Mouse (Mus musculus) ES-Bruce4 (cell line): Measurements from ENCODE around the gene Cspg4. TPM values are rescaled to one million over a fixed set of nuclear protein-coding genes. Genes with fewer than 3 reads are reported as not detected.
A peak's percentile ranks its signal among the peaks of the same experiment; 100 is the strongest.

Experiments
- H3K27ac ChIP-seq: 2 replicates; pipeline ENCODE4 v1.5.1; 2012; ENCODE audit warnings: low read length, inconsistent platforms; ENCODE audit not compliant: insufficient read depth
- H3K27me3 ChIP-seq: 2 replicates; pipeline ENCODE4 v1.6.1; 2012; ENCODE audit warnings: mild to moderate bottlenecking, low read length, inconsistent platforms; ENCODE audit not compliant: control insufficient read depth, poor library complexity, insufficient read depth, severe bottlenecking
- H3K36me3 ChIP-seq: 2 replicates; pipeline ENCODE4 v1.6.1; 2012; ENCODE audit warnings: inconsistent platforms, mild to moderate bottlenecking, low read length, moderate library complexity; ENCODE audit not compliant: control insufficient read depth, poor library complexity, insufficient read depth, severe bottlenecking
- H3K4me1 ChIP-seq: one replicate; pipeline ENCODE4 v1.8.1; 2011; ENCODE audit warnings: low read length; ENCODE audit not compliant: control insufficient read depth, insufficient read depth
- H3K4me3 ChIP-seq: 2 replicates; pipeline ENCODE4 v1.5.1; 2011; ENCODE audit warnings: low read depth, mild to moderate bottlenecking, low read length
- H3K9ac ChIP-seq: 2 replicates; pipeline ENCODE4 v1.6.1; 2012; ENCODE audit warnings: low read depth, mild to moderate bottlenecking, inconsistent platforms; ENCODE audit not compliant: poor library complexity, severe bottlenecking
- H3K9me3 ChIP-seq: replicated peaks from 2 replicates; pipeline ENCODE4 v1.6.1; 2012; ENCODE audit warnings: mild to moderate bottlenecking, low read length, inconsistent platforms; ENCODE audit not compliant: control insufficient read depth, poor library complexity, insufficient read depth, severe bottlenecking
- CTCF ChIP-seq: IDR thresholded peaks from one replicate; pipeline ENCODE4 v1.8.1; 2011; ENCODE audit warnings: low read depth, low read length
- EP300 ChIP-seq: IDR thresholded peaks from 2 replicates; pipeline ENCODE4 v1.6.1; 2011; ENCODE audit warnings: low read depth, low read length; ENCODE audit not compliant: insufficient read depth
- POLR2A ChIP-seq: IDR thresholded peaks from one replicate; pipeline ENCODE4 v1.8.1; 2011; ENCODE audit warnings: low read length; ENCODE audit not compliant: insufficient read depth
- polyA plus RNA-seq: library from polyadenylated mRNA; stranded (reverse); fragments of >200 nt; gene quantifications from 2 replicates; pipeline ENCODE4 v1.2.4, GENCODE M21; 2011; ENCODE audit warnings: low read depth; ENCODE audit not compliant: missing spikeins, insufficient read depth, insufficient read length

The Cspg4 gene
- polyA plus RNA-seq, 1 experiment, result 0.48 TPM

DNA sequence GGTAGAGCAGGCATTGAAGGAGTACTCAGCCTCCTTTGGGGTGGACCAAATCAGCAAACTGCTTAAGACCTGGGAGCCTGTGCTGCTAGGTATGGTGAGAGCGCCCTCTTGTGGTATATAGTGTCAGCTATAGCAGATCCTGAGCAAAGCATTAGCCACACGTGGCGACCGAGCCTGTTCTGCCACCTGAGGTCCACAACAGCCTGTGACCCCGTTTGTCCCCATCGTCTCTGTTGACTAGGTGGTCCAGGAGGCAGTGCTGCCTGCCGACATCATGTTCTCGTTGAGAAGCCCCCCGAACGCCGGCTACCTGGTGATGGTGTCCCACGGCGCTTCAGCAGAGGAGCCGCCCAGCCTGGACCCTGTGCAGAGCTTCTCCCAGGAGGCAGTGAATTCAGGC is 25.0 kb downstream of the Cspg4 start:
- no peaks in the 10 kb centered on the region for H3K9me3 ChIP-seq
- no peaks in the 10 kb centered on the region for H3K27me3 ChIP-seq
- no peaks in the 10 kb centered on the region for H3K4me1 ChIP-seq
- no peak overlapping the region for H3K27ac ChIP-seq
- peak overlapping the region; percentile 43 for H3K4me3 ChIP-seq
- peak overlapping the region; percentile 50 for H3K9ac ChIP-seq
- TF ChIP-seq EP300 (no peak), CTCF (peak; percentile 86)
- no peaks in the 10 kb centered on the region for H3K36me3 ChIP-seq

GRCm38 (mm10) chr9:56890522-56891250 is 25.9 kb downstream of the Cspg4 start:
- Histone ChIP-seq H3K9ac (peak overlapping the region; percentile 50), H3K4me1 (no peaks in the 10 kb centered on the region), H3K27me3 (no peaks in the 10 kb centered on the region), H3K4me3 (peak overlapping the region; percentile 43), H3K9me3 (no peaks in the 10 kb centered on the region), H3K36me3 (no peaks in the 10 kb centered on the region), H3K27ac (no peak overlapping the region)
- no peak for TF ChIP-seq CTCF
- TF ChIP-seq POLR2A, result no peak
- no peak for TF ChIP-seq EP300

GRCm38 (mm10) chr9:56891517-56892011 is 26.7 kb downstream of the Cspg4 start:
- no peaks in the 10 kb centered on the region for H3K4me1 ChIP-seq
- no peaks in the 10 kb centered on the region for H3K36me3 ChIP-seq
- no peaks in the 10 kb centered on the region for H3K27me3 ChIP-seq
- peak overlapping the region; percentile 33 for H3K4me3 ChIP-seq
- no peaks in the 10 kb centered on the region for H3K9me3 ChIP-seq
- peak overlapping the region; percentile 22; the same call in 1 of the 2 replicates for H3K9ac ChIP-seq
- no peak overlapping the region for H3K27ac ChIP-seq
- TF ChIP-seq POLR2A, result no peak
- peak; percentile 38 for TF ChIP-seq CTCF

DNA sequence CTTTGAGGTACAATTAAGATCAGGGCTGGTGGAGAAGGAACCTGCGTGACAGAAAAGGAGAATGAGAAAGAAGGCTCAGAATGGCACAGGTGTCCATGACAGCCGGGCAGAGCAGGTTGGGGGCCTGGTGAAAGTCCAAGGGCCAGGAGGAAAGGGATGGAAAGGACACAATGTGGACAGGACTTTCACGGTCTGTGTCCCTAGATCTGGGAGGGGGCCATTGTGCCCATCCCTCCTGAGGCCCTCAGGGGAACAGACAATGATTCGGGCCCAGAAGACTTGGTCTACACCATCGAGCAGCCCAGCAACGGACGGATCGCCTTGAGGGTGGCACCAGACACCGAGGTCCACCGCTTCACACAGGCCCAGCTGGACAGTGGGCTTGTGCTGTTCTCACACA is 27.3 kb downstream of the Cspg4 start:
- Histone ChIP-seq H3K27ac (no peak overlapping the region), H3K9me3 (no peaks in the 10 kb centered on the region), H3K27me3 (no peaks in the 10 kb centered on the region), H3K36me3 (no peaks in the 10 kb centered on the region), H3K4me1 (no peaks in the 10 kb centered on the region), H3K9ac (0 out of 2 replicates have a peak overlapping the region, but pooled peaks have one; percentile 22), H3K4me3 (no peak overlapping the region)
- TF ChIP-seq CTCF (no peak), POLR2A (no peak), EP300 (no peak)

DNA sequence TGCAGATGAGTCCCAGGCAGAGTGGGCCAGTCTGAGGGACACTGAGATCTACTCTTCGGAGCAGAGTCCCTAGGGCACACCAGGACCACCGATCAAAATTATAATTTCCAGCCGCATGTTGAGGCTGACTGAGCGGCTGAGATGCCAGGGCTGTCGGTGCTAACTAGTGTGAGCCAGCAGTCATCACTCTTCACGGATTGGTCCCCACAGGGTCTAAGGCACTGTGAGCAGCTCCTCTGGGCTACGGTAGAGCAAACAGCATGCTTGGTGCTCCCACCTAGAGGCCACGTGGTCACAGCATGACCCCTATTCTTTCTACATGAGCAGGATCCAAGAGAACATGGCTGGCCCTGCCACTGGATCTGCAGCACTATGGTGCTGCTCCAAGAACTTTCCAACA is 28.5 kb downstream of the Cspg4 start:
- H3K4me3 ChIP-seq, result no peak overlapping the region
- H3K4me1 ChIP-seq, result no peaks in the 10 kb centered on the region
- no peaks in the 10 kb centered on the region for H3K27me3 ChIP-seq
- H3K9ac ChIP-seq, result no peak overlapping the region
- TF ChIP-seq POLR2A (no peak), EP300 (no peak), CTCF (no peak)
- H3K9me3 ChIP-seq, result no peaks in the 10 kb centered on the region
- H3K27ac ChIP-seq, result no peak overlapping the region
- no peaks in the 10 kb centered on the region for H3K36me3 ChIP-seq

DNA sequence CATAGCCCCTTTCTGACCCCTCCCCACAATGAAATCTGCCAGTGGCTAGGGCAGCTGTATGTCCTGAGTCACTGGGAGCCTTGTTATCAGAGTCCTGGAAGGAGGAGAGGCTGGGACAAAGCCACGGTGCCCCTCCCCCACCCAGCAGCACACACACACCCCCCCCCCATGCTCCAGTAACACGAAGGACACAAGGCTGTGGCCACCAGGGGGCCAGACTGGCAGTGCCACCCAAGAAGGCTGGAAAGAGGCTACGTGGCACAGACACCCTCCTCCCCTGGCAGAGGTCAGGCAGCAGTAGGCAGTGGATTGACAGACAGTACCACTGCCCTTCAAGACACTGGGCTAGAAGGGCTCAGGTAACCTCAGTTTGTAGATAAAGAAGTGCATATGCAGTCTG is 29.2 kb downstream of the Cspg4 start:
- no peaks in the 10 kb centered on the region for H3K27me3 ChIP-seq
- no peaks in the 10 kb centered on the region for H3K4me1 ChIP-seq
- H3K36me3 ChIP-seq, result no peaks in the 10 kb centered on the region
- no peaks in the 10 kb centered on the region for H3K9me3 ChIP-seq
- TF ChIP-seq EP300 (no peak), POLR2A (no peak), CTCF (no peak)
- H3K4me3 ChIP-seq, result no peak overlapping the region
- H3K27ac ChIP-seq, result no peak overlapping the region
- H3K9ac ChIP-seq, result no peak overlapping the region
